Mouse (Mus musculus): Measurements from ENCODE around the gene Trim54. TPM values are rescaled to one million over a fixed set of nuclear protein-coding genes. Genes with fewer than 3 reads are reported as not detected.

Gene Trim54
- polyA plus RNA-seq, 1 experiment from 2014 or later = 0.62 TPM

- H3K27ac ChIP-seq = no peak overlapping the region
- H3K4me3 ChIP-seq = no peak overlapping the region
- no peak overlapping the region for H3K4me2 ChIP-seq
- no peak for ATAC-seq (ENCODE audit: insufficient number of reproducible peaks, insufficient read depth, low FRiP score, low TSS enrichment, low read depth)
- 33% methylated on average over 7 of the region's 7 CpGs for WGBS
- no peaks in the 10 kb centered on the region for H3K4me1 ChIP-seq
- peaks cover 72% of the 10 kb centered on the region for H3K27me3 ChIP-seq
- H3K9ac ChIP-seq = no peak overlapping the region
- H3K36me3 ChIP-seq = no peaks in the 10 kb centered on the region
- H3K9me3 ChIP-seq = no peaks in the 10 kb centered on the region
Measured at GRCm38 (mm10) chr5:31086606-31087005, 29.9 kb upstream of the Trim54 start.

- H3K4me3 ChIP-seq = no peak overlapping the region
- H3K9ac ChIP-seq = no peak overlapping the region
- no peak overlapping the region for H3K4me2 ChIP-seq
- WGBS = 74% methylated on average over 2 of the region's 2 CpGs
- H3K4me1 ChIP-seq = no peaks in the 10 kb centered on the region; the same call in 1 of the 2 replicates
- no peak for ATAC-seq (ENCODE audit: insufficient number of reproducible peaks, insufficient read depth, low FRiP score, low TSS enrichment, low read depth)
- no peaks in the 10 kb centered on the region for H3K36me3 ChIP-seq
- H3K27ac ChIP-seq = no peak overlapping the region
- H3K9me3 ChIP-seq = no peaks in the 10 kb centered on the region
- H3K27me3 ChIP-seq = peaks cover 72% of the 10 kb centered on the region
Measured at GRCm38 (mm10) chr5:31087131-31087530, 29.4 kb upstream of the Trim54 start.

- no peak for ATAC-seq (ENCODE audit: insufficient number of reproducible peaks, insufficient read depth, low FRiP score, low TSS enrichment, low read depth)
- Histone ChIP-seq H3K9me3 (no peaks in the 10 kb centered on the region), H3K4me2 (peak overlapping the region; percentile 76), H3K27me3 (peaks cover 100% of the 10 kb centered on the region), H3K36me3 (no peaks in the 10 kb centered on the region), H3K4me1 (peaks cover 34% of the 10 kb centered on the region), H3K27ac (no peak overlapping the region), H3K4me3 (peak overlapping the region; percentile 47), H3K9ac (peak overlapping the region; percentile 61)
- WGBS = 3% methylated on average over 52 of the region's 53 CpGs
Measured at GRCm38 (mm10) chr5:31092231-31092975, 24.1 kb upstream of the Trim54 start.

GRCm38 (mm10) chr5:31093151-31094041 is 23.1 kb upstream of the Trim54 start:
- Histone ChIP-seq H3K27me3 (peaks cover 100% of the 10 kb centered on the region), H3K4me3 (peak overlapping the region; percentile 47), H3K27ac (no peak overlapping the region), H3K36me3 (no peaks in the 10 kb centered on the region), H3K9me3 (no peaks in the 10 kb centered on the region), H3K9ac (peak overlapping the region; percentile 61), H3K4me2 (peak overlapping the region; percentile 76), H3K4me1 (peaks cover 34% of the 10 kb centered on the region)
- WGBS = under 1% methylated on average over 52 of the region's 54 CpGs
- peak; percentile 71 for ATAC-seq (ENCODE audit: insufficient number of reproducible peaks, insufficient read depth, low FRiP score, low TSS enrichment, low read depth)

GRCm38 (mm10) chr5:31094100-31094798 is 22.3 kb upstream of the Trim54 start:
- H3K9me3 ChIP-seq = no peaks in the 10 kb centered on the region
- no peak overlapping the region for H3K27ac ChIP-seq
- peak overlapping the region; percentile 76 for H3K4me2 ChIP-seq
- H3K36me3 ChIP-seq = no peaks in the 10 kb centered on the region
- H3K4me1 ChIP-seq = peaks cover 34% of the 10 kb centered on the region
- 1% methylated on average over 29 of the region's 29 CpGs for WGBS
- H3K27me3 ChIP-seq = peaks cover 100% of the 10 kb centered on the region
- peak overlapping the region; percentile 47 for H3K4me3 ChIP-seq
- ATAC-seq (ENCODE audit: insufficient number of reproducible peaks, insufficient read depth, low FRiP score, low TSS enrichment, low read depth) = no peak
- H3K9ac ChIP-seq = no peak overlapping the region

- Histone ChIP-seq H3K36me3 (no peaks in the 10 kb centered on the region), H3K27me3 (peaks cover 100% of the 10 kb centered on the region), H3K4me3 (peak overlapping the region; percentile 47), H3K27ac (no peak overlapping the region), H3K4me2 (peak overlapping the region; percentile 76), H3K9me3 (no peaks in the 10 kb centered on the region), H3K4me1 (peaks cover 34% of the 10 kb centered on the region), H3K9ac (0 out of 2 replicates have a peak overlapping the region, but pooled peaks have one; percentile 12)
- ATAC-seq (ENCODE audit: insufficient number of reproducible peaks, insufficient read depth, low FRiP score, low TSS enrichment, low read depth) = no peak
- under 1% methylated on average over 59 of the region's 59 CpGs for WGBS
Measured at GRCm38 (mm10) chr5:31094799-31095691, 21.5 kb upstream of the Trim54 start.

GRCm38 (mm10) chr5:31095711-31096480 is 20.6 kb upstream of the Trim54 start:
- WGBS = 19% methylated on average over 11 of the region's 11 CpGs

GRCm38 (mm10) chr5:31105814-31106335 is 10.6 kb upstream of the Trim54 start, which contains the start of gene Dnajc5g:
TSS of gene Dnajc5g (plus strand) at chr5:31106285.
- no peaks in the 10 kb centered on the region for H3K4me1 ChIP-seq
- no peaks in the 10 kb centered on the region for H3K9me3 ChIP-seq
- H3K4me3 ChIP-seq = no peak within 1 kb of the TSS
- H3K27ac ChIP-seq = no peak within 1 kb of the TSS
- WGBS = 79% methylated on average over 9 of the region's 9 CpGs
- H3K4me2 ChIP-seq = no peak within 1 kb of the TSS
- no peaks in the 10 kb centered on the region for H3K36me3 ChIP-seq
- H3K27me3 ChIP-seq = peaks cover 25% of the 10 kb centered on the region
- ATAC-seq (ENCODE audit: insufficient number of reproducible peaks, insufficient read depth, low FRiP score, low TSS enrichment, low read depth) = no peak
- no peak within 1 kb of the TSS for H3K9ac ChIP-seq

More at GRCm38 (mm10) chr5:31095711-31096480, 20.6 kb upstream of the Trim54 start:
- Histone ChIP-seq H3K9me3 (no peaks in the 10 kb centered on the region), H3K27me3 (peaks cover 94% of the 10 kb centered on the region), H3K36me3 (no peaks in the 10 kb centered on the region), H3K27ac (no peak overlapping the region), H3K9ac (no peak overlapping the region), H3K4me1 (peaks cover 34% of the 10 kb centered on the region), H3K4me3 (peak overlapping the region; percentile 47), H3K4me2 (peak overlapping the region; percentile 76)
- no peak for ATAC-seq (ENCODE audit: insufficient number of reproducible peaks, insufficient read depth, low FRiP score, low TSS enrichment, low read depth)

GRCm38 (mm10) chr5:31108000-31108490 is 8.5 kb upstream of the Trim54 start, which contains the start of gene Slc30a3:
TSS of gene Slc30a3 (minus strand) at chr5:31108237.
- no peak for ATAC-seq (ENCODE audit: insufficient number of reproducible peaks, insufficient read depth, low FRiP score, low TSS enrichment, low read depth)
- 91% methylated on average over 18 of the region's 18 CpGs for WGBS

GRCm38 (mm10) chr5:31110781-31111180 is 5.7 kb upstream of the Trim54 start:
- no peaks in the 10 kb centered on the region for H3K9me3 ChIP-seq
- no peaks in the 10 kb centered on the region for H3K36me3 ChIP-seq
- H3K27me3 ChIP-seq = peaks cover 12% of the 10 kb centered on the region
- H3K4me2 ChIP-seq = no peak overlapping the region
- no peaks in the 10 kb centered on the region for H3K4me1 ChIP-seq
- 36% methylated on average over 7 of the region's 7 CpGs for WGBS
- H3K4me3 ChIP-seq = no peak overlapping the region
- no peak overlapping the region for H3K9ac ChIP-seq
- no peak for ATAC-seq (ENCODE audit: insufficient number of reproducible peaks, insufficient read depth, low FRiP score, low TSS enrichment, low read depth)
- no peak overlapping the region for H3K27ac ChIP-seq

More at GRCm38 (mm10) chr5:31108000-31108490, 8.5 kb upstream of the Trim54 start, which contains the start of gene Slc30a3:
- no peak within 1 kb of the TSS for H3K27ac ChIP-seq
- no peaks in the 10 kb centered on the region for H3K4me1 ChIP-seq
- H3K27me3 ChIP-seq = peaks cover 25% of the 10 kb centered on the region
- H3K4me3 ChIP-seq = no peak within 1 kb of the TSS
- no peak within 1 kb of the TSS for H3K4me2 ChIP-seq
- H3K9me3 ChIP-seq = no peaks in the 10 kb centered on the region
- no peak within 1 kb of the TSS for H3K9ac ChIP-seq
- H3K36me3 ChIP-seq = no peaks in the 10 kb centered on the region
